Mouse (Mus musculus) urinary bladder, postnatal 14 days (tissue): Measurements from ENCODE around the gene Olfr1329.
"Not testable (repeated sequence)": the region's sequence is repeated elsewhere in the genome, so short reads cannot be mapped to it uniquely, and the experiment has no call there.

Experiments used
- DNase-seq: peaks from one replicate; pipeline ENCODE4 v3.0.0; 2021; ENCODE audit warnings: low spot score

The Olfr1329 gene

DNA sequence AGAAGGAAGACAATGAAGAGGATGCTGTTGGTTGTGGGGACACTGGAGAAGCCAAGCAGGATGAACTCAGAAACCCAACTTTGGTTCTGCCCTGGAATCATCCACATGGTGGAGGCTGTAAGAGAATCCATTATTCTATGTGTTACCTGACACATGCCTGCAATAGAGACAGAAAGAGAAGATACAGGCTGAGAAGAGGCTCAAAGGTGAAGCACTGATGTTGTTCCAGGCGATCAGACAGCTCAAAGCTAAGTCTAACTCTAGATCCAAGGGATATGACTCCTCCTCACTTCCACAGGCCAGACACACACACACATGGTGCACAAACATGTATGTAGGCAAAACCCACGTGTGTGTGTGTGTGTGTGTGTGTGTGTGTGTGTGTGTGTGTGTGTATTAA, at the start of gene Olfr1329:
Gene Olfr1329 (minus strand): TSS at position 101 of the 400 bp plus-strand sequence.
- DNase-seq: not testable (repeated sequence)

DNA sequence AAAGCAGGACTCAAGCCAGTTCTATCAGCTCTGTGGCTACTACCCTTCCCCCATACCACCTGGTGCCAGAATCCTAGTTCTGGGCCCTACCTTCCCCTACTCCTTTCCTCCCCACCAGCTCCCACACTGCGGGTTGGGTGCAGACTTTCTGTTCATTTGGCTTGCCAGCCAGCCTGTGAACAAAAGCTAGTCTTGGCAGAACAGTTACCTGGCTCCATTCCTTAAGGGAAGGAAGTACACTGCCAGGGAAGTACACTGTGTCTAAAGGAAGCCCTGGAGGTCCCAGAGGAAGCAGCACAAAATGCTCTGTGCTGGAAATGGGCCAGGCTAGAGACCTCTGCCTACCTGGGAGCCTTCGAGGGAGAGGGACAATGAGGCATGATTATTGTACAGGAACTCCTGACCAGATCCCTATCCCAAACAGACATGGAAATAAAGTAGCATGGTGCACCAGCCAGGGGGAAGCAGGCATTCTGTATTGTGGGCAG, 43.9 kb upstream of the Olfr1329 start, which contains the start of gene Lao1:
Gene Lao1 (plus strand): TSS at position 438 of the 488 bp plus-strand sequence.
- peak; percentile 37 for DNase-seq

DNA sequence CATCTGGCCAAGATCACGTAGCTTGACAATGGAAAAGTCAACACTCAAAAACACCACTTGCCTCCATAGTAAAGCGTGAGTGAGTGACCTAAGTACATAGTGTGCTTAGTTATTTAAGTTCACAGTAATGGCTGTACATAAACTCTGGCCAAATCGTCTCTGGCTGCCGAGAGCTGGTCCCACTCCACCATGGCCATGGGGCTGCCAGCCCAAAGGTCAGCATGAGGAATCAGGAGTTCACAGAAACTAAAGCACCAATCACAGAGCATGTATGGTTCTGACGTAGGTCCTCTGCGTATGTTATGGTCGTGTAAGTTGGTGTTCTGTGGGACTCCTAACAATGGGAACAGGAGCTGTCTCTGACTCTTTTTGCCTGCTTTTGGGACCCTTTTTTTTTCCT, 41.5 kb upstream of the Olfr1329 start:
- no peak for DNase-seq

DNA sequence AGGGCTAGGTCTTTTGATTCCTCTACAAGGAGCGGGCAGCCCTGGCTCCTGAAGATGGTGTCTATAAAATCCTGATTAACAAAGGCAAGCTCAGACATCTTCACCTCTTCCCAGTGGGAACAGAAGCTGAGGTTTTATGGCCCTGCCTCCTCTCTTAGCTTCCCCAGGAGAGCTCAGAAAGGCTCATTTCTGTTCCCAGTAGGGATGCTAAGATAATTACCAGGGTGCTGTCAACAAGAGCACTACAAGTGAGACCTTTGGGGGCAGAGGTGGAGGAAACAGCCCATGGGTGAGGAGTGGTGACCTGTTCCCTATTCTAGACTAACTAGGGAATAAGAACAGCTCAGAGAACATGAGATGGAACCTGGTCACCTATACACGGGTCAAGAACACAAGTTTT, 21.2 kb upstream of the Olfr1329 start, which contains the start of gene Olfr1328:
Gene Olfr1328 (minus strand): TSS at position 101 of the 400 bp plus-strand sequence.
- DNase-seq: no peak

DNA sequence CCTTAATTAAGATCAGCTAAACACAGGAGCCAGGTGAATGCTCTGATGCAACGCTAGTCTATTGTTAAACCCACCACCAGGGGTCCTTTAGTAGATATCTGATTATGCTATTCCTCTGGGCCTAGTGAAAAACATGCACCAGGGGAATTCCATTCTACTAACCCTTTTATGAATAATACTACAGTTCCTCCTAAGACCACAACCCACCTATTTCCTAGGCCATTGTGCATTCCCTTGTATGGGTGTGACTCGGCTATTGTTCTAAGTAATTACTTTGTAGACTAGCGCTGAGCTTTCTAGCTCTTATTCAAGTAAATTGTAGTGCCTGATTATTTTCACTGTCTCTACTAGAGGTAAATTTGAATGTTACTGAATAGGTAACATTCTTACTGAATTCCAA, 14.1 kb upstream of the Olfr1329 start:
- not testable (repeated sequence) for DNase-seq

DNA sequence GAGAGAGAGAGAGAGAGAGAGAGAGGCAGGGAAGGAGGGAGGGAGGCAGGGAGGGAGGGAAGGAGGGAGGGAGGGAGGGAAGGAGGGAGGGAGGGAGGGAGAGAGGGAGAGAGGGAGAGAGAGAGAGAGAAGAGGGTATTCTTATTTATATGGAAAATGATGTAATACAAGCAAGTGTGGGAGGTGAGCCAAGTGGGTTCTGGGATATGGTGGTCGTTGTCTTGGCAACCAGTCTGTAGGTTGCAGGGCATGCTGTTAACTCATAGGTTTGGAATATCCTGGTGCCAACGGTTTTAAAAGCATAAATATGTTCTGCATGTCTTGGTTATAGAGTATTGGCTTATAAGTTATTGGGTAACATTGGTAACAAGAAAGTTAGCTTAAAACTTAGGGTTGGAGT, 15.3 kb downstream of the Olfr1329 start:
- no peak for DNase-seq

DNA sequence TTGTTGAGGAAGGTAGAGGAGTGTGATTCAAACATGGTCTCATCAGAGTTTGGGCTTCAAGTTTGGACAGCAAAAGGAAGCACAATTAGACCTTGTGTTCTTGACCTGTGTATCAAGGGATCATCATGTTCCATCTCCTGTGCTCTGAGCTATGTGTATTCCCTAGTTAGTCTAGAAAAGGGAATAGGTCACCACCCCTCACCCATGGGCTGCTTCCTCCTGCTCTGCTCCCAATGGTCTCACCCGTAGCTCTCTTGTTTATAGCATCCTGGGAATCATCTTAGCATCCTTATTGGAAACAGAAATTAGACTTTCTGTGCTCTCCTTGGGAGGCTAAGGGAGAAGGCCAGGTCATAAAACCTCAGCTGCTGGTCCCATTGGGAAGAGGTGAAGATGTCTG, 29.0 kb downstream of the Olfr1329 start, which contains the start of gene Olfr1330:
Gene Olfr1330 (plus strand): TSS at position 301 of the 400 bp plus-strand sequence.
- no peak for DNase-seq

DNA sequence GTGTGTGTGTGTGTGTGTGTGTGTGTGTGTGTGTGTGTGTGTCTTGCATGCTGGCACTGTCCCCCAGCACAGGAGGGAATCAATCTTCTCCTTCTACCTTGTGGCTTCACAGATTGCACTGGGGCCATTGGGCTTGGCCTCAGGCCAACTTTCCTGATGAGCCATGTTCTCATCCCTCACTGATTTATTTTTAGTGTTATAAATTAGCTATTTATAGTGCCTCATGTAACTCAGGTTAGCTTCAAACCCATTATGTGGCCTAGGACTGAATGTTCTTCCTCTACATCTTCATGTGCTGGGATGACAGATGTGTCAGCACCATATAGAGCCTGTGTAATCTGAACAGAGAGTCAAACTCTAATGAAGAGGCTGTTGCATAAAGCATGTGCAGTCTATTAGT, 49.7 kb downstream of the Olfr1329 start:
- no peak for DNase-seq
